Mouse (Mus musculus) T-helper 1 cell (primary cell): Measurements from ENCODE around the gene Hrh2.

Source experiments
- in situ Hi-C: fragments of 300-600 bp; cut with MboI, MseI; formaldehyde crosslinking; loops from one replicate; pipeline ENCODE4 v1.15.1; 2025; ENCODE audit warnings: high pct_unique_total_duplicates

Gene Hrh2

GRCm38 (mm10) chr13:54192021-54192481 lies at the start of gene Hrh2:
Gene Hrh2 (plus strand): TSS chr13:54192129.
- in situ Hi-C loops, result no loop called here

DNA sequence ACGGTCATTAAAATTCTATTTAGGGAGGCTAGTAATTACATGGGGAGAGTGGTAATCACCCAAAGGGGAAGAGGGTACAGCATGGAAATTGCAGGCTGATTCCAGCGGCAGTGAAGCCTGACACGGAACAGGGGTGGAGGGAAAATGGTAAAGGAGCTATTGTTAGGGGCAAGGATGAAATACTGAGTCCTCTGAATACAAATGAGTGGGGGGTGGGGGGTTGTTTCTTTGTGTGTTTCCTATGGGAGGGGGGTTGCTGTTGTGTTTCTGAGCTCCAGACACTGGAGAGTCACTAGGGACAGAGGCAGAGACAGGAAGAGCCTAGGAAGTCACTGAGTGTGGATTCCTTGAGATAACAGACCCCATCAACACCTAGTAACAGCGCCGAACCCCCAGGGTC lies 48.1 kb upstream of the Hrh2 start:
- in situ Hi-C loops, result no loop called here

GRCm38 (mm10) chr13:54144624-54145023 lies 47.3 kb upstream of the Hrh2 start:
- in situ Hi-C loops, result no loop called here

DNA sequence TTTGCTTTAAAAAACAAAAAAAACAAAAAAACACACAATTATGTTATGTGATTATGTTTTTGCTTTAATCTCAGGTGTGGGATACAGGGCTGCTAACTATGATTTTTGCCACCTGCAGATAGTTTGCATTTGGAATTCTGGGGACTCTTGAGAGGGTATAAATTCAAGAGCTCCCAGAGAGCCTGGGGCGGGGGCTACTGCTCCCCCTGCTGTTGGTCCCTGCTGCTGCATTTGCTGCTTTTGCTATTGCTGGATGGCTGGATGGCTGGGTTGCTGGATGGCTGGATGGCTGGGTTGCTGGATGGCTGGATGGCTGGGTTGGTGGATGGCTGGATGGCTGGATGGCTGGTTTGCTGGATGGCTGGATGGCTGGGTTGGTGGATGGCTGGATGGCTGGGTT lies 44.6 kb upstream of the Hrh2 start:
- in situ Hi-C loops, result no loop called here

GRCm38 (mm10) chr13:54152421-54152820 lies 39.5 kb upstream of the Hrh2 start:
- in situ Hi-C loops, result no loop called here

- in situ Hi-C loops, result no loop called here
Observed at GRCm38 (mm10) chr13:54152911-54153310, 39.0 kb upstream of the Hrh2 start.

- in situ Hi-C loops, result no loop called here
Observed at GRCm38 (mm10) chr13:54153672-54154218, 38.2 kb upstream of the Hrh2 start.

DNA sequence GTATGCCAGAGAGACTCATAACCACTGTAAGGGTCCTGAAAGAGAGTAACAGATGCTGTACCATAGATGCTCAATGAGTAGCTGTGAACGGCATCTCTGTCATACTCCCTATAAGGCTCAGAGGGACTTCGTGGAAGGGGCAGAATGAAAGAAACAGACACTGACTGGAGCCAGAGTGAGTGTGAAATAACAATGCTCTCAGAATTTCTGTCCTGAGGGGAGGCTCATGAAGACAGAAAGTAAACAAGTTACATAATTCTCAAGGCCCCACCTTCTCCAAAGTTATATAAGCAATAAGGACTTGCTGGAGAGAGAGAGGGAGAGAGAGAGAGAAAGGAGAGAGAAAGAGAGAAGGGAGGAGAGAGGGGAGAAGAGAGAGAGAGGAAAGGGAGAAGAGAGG lies 36.1 kb upstream of the Hrh2 start:
- in situ Hi-C loops, result no loop called here

DNA sequence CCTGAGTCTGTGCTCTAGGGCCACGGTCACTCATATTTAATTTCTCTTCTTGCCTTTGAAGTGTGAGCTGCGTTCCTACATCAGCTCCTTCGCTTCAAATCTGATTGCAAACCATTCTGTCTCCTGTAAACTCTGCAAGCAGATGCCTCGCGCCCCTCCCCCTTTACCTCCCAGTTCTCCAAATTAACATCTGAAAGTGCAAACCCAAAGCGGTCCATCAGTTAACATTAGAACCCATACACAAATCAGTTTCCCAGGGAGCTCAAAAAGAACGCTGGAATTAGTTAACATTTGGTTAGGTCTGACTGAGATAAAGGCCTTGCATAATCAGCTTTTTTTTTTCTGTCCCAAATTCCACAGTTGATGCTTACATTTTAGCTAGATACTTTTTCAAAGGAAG lies 32.7 kb upstream of the Hrh2 start:
- in situ Hi-C loops, result no loop called here

GRCm38 (mm10) chr13:54159756-54160155 lies 32.2 kb upstream of the Hrh2 start:
- in situ Hi-C loops, result no loop called here

- in situ Hi-C loops, result no loop called here
Observed at GRCm38 (mm10) chr13:54160546-54160945, 31.4 kb upstream of the Hrh2 start.

GRCm38 (mm10) chr13:54161514-54161913 lies 30.4 kb upstream of the Hrh2 start:
- in situ Hi-C loops, result no loop called here

- in situ Hi-C loops, result no loop called here
Observed at GRCm38 (mm10) chr13:54163363-54163762, 28.6 kb upstream of the Hrh2 start.

DNA sequence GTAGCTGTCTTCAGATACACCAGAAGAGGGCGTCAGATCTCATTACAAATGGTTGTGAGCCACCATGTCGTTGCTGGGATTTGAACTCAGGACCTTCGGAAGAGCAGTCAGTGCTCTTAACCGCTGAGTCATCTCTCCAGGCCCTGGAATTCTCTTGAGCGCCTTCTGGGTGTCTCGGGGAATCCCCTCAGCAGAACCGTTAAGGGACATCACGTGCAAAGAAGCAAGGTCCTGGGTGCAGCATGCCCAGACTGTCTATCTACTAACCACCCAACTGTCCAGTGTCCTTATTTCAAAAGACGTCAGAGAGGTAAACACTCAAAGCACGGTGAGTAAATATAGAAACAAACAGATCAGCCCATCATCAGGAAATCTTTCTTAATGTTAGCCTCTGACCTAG lies 27.5 kb upstream of the Hrh2 start:
- in situ Hi-C loops, result no loop called here

DNA sequence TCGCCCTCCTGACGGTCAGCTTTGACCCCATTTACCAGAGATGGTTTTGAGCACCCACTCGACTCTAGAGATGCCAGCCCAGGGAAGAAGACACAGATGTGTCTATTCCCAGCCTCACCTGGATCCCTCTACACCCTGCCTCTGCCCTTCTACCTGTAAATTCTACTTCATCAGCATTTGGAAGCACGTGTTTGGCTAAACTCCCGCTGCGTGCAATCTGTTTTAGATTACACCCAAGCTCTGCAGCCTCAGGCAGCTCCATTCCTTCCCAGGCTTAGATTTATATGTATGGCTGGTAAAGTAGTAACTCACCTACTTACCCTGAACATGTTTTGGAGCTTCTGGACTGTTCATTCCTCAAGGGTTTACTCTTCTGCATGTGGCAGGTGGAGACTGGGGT lies 26.9 kb upstream of the Hrh2 start:
- in situ Hi-C loops, result no loop called here

GRCm38 (mm10) chr13:54165765-54166164 lies 26.2 kb upstream of the Hrh2 start:
- in situ Hi-C loops, result no loop called here

DNA sequence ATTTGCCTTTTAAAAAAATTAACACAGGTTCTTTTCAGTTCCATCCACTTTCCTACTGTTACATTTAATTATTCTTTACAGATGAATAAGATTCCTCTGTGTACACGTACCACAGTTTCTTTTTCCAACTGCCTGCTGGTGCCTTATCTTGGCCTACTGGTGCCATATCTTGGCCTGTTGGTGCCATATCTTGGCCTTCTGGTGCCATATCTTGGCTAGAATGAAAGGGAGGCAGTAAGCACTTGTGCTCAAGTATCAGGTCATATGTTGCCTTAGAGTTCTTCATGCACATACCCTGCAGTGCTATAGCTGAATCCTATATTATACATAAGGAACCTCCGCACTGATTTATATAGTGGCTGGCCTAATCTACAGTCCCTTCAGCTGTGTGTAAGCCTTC lies 24.9 kb upstream of the Hrh2 start:
- in situ Hi-C loops, result no loop called here

DNA sequence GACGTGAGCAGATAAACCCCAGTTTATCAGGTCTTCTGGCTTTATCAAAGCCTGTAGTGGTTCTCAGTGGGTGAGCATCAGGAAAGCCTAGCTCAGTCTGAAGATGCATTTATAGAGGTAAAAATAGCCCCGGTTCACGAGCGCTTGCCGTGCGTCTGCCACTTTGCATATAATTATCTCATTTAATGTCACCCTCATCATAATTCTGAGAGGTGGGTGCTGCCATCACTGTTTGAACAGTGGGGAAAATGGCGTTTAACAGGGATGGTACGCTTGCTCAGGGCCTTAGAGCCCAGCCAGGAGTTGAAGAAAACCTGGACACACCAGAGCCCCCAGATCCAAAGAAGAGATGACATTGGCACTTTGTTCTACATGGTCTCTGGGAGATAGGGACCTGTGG lies 23.3 kb upstream of the Hrh2 start:
- in situ Hi-C loops, result no loop called here

DNA sequence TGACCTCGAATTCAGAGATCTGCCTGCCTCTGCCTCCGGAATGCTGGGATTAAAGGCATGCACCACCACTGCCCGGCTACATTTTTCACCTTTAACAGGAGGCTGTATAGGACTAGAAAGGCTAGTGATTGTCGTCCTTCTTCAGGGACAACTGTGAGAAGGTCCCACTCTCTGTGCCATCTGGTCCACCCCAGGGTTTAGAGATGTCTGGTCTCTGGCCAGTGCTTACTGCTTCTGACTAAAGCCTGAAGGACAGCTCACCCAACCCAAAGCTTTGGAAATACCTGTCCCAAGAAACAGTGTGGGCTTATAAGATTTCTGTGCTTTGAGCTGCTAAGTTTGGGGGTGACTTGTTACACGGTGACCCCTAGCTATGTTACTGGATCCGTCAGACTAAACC lies 21.6 kb upstream of the Hrh2 start:
- in situ Hi-C loops, result no loop called here

DNA sequence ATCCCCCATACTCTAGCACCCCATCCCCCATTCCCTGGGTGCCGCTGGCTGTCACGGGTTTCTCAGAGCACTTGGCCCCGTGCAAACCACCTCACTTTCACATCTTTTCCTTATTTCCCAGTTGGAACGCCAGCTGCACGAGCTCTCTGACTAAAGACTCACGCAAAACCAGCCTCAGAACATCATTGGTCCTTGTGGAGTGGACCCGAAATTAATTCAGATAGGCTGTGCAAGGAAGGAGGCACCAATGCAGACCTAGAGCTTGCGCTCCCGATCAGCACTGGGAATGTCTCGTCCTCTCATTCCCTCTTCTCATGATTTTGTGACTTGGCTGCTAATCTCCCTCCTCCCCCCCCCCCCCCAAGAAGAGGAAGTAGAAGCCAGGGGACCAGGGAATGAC lies 20.6 kb upstream of the Hrh2 start:
- in situ Hi-C loops, result no loop called here

- in situ Hi-C loops, result no loop called here
Observed at GRCm38 (mm10) chr13:54171761-54172160, 20.2 kb upstream of the Hrh2 start.

- in situ Hi-C loops, result no loop called here
Observed at GRCm38 (mm10) chr13:54173941-54174340, 18.0 kb upstream of the Hrh2 start.

GRCm38 (mm10) chr13:54174703-54175102 lies 17.2 kb upstream of the Hrh2 start:
- in situ Hi-C loops, result no loop called here

- in situ Hi-C loops, result no loop called here
Observed at GRCm38 (mm10) chr13:54175426-54175825, 16.5 kb upstream of the Hrh2 start.
